Mouse (Mus musculus): ENCODE data around the gene Patl1. TPM values are rescaled to one million over a fixed set of nuclear protein-coding genes. Genes with fewer than 3 reads are reported as not detected.
"Not testable (repeated sequence)": the region's sequence is repeated elsewhere in the genome, so short reads cannot be mapped to it uniquely, and the experiment has no call there.

Patl1 gene
- total and polyA plus RNA-seq, 2 experiments from 2014 or later = 11.9 to 13.4 TPM

GRCm38 (mm10) chr19:11928025-11928748, 16.0 kb downstream of the Patl1 start:
- no peak overlapping the region for H3K9ac ChIP-seq (replicated peaks; ENCODE audit: low read length, poor library complexity, severe bottlenecking)
- TF ChIP-seq CTCF (IDR thresholded peaks at IDR 0.05) = no peak
- no peak overlapping the region for H3K4me3 ChIP-seq (ENCODE audit: low read depth, low read length)
- ATAC-seq (ENCODE audit: low FRiP score) = no peak
- 97% methylated on average over 4 of the region's 4 CpGs for WGBS
- DNase-seq (ENCODE audit: low spot score) = no peak
- no peaks in the 10 kb centered on the region for H3K27me3 ChIP-seq (ENCODE audit: insufficient read depth, low read length)
- no peaks in the 10 kb centered on the region for H3K4me1 ChIP-seq (ENCODE audit: insufficient read depth, low read length)
- H3K36me3 ChIP-seq (ENCODE audit: insufficient read depth, low read length) = peaks cover 57% of the 10 kb centered on the region
- no peak overlapping the region for H3K27ac ChIP-seq (ENCODE audit: low read depth, low read length)
- H3K9me3 ChIP-seq (ENCODE audit: low read length) = no peaks in the 10 kb centered on the region
- no peak overlapping the region for H3K4me2 ChIP-seq (ENCODE audit: low read depth, low read length, poor library complexity, severe bottlenecking)

- not testable (repeated sequence) for H3K4me3 ChIP-seq (ENCODE audit: low read depth, low read length); DNase-seq (ENCODE audit: low spot score); H3K27ac ChIP-seq (ENCODE audit: low read depth, low read length); H3K9ac ChIP-seq (replicated peaks; ENCODE audit: low read length, poor library complexity, severe bottlenecking); H3K4me1 ChIP-seq (ENCODE audit: insufficient read depth, low read length); H3K27me3 ChIP-seq (ENCODE audit: insufficient read depth, low read length); ATAC-seq (ENCODE audit: low FRiP score); H3K4me2 ChIP-seq (ENCODE audit: low read depth, low read length, poor library complexity, severe bottlenecking); H3K9me3 ChIP-seq (ENCODE audit: low read length)
- H3K36me3 ChIP-seq (ENCODE audit: insufficient read depth, low read length) = peaks cover 20% of the 10 kb centered on the region; the same call in 1 of the 2 replicates
- WGBS = 96% methylated on average over 9 of the region's 9 CpGs
Measured at GRCm38 (mm10) chr19:11946460-11946859, 34.3 kb downstream of the Patl1 start.

GRCm38 (mm10) chr19:11949878-11950277, 37.7 kb downstream of the Patl1 start:
- ATAC-seq (ENCODE audit: low FRiP score) = no peak
- H3K36me3 ChIP-seq (ENCODE audit: insufficient read depth, low read length) = no peaks in the 10 kb centered on the region
- H3K9me3 ChIP-seq (ENCODE audit: low read length) = no peaks in the 10 kb centered on the region
- WGBS = 59% methylated on average over 1 of the region's 1 CpGs
- H3K4me1 ChIP-seq (ENCODE audit: insufficient read depth, low read length) = no peaks in the 10 kb centered on the region
- H3K27me3 ChIP-seq (ENCODE audit: insufficient read depth, low read length) = no peaks in the 10 kb centered on the region
- TF ChIP-seq CTCF (IDR thresholded peaks at IDR 0.05) = no peak
- no peak overlapping the region for H3K27ac ChIP-seq (ENCODE audit: low read depth, low read length)
- no peak for DNase-seq (ENCODE audit: low spot score)
- no peak overlapping the region for H3K9ac ChIP-seq (replicated peaks; ENCODE audit: low read length, poor library complexity, severe bottlenecking)
- no peak overlapping the region for H3K4me3 ChIP-seq (ENCODE audit: low read depth, low read length)
- no peak overlapping the region for H3K4me2 ChIP-seq (ENCODE audit: low read depth, low read length, poor library complexity, severe bottlenecking)

- Histone ChIP-seq H3K4me2 (ENCODE audit: low read depth, low read length, poor library complexity, severe bottlenecking) (no peak overlapping the region), H3K27me3 (ENCODE audit: insufficient read depth, low read length) (no peaks in the 10 kb centered on the region), H3K36me3 (ENCODE audit: insufficient read depth, low read length) (no peaks in the 10 kb centered on the region), H3K4me3 (ENCODE audit: low read depth, low read length) (no peak overlapping the region), H3K9ac (replicated peaks; ENCODE audit: low read length, poor library complexity, severe bottlenecking) (no peak overlapping the region), H3K9me3 (ENCODE audit: low read length) (no peaks in the 10 kb centered on the region), H3K27ac (ENCODE audit: low read depth, low read length) (no peak overlapping the region), H3K4me1 (ENCODE audit: insufficient read depth, low read length) (no peaks in the 10 kb centered on the region)
- 81% methylated on average over 7 of the region's 7 CpGs for whole genome bisulfite sequencing
- ATAC-seq (ENCODE audit: low FRiP score) (no peak), DNase-seq (ENCODE audit: low spot score) (no peak)
- TF ChIP-seq CTCF (IDR thresholded peaks at IDR 0.05) = no peak
Measured at GRCm38 (mm10) chr19:11950747-11951146, 38.5 kb downstream of the Patl1 start.

- Histone ChIP-seq H3K9me3 (ENCODE audit: low read length) (no peaks in the 10 kb centered on the region), H3K36me3 (ENCODE audit: insufficient read depth, low read length) (no peaks in the 10 kb centered on the region), H3K4me1 (ENCODE audit: insufficient read depth, low read length) (no peaks in the 10 kb centered on the region), H3K4me2 (ENCODE audit: low read depth, low read length, poor library complexity, severe bottlenecking) (no peak overlapping the region), H3K27ac (ENCODE audit: low read depth, low read length) (no peak overlapping the region), H3K27me3 (ENCODE audit: insufficient read depth, low read length) (no peaks in the 10 kb centered on the region), H3K4me3 (ENCODE audit: low read depth, low read length) (no peak overlapping the region), H3K9ac (replicated peaks; ENCODE audit: low read length, poor library complexity, severe bottlenecking) (no peak overlapping the region)
- peak; percentile 31; the same call in 1 of the 2 replicates for ATAC-seq (ENCODE audit: low FRiP score)
- DNase-seq (ENCODE audit: low spot score) = peak; percentile 9
- peak; percentile 41; the same call in 1 of the 2 replicates for TF ChIP-seq CTCF (IDR thresholded peaks at IDR 0.05)
- 47% methylated on average over 6 of the region's 6 CpGs for WGBS
Measured at GRCm38 (mm10) chr19:11954206-11954605, 42.0 kb downstream of the Patl1 start.

GRCm38 (mm10) chr19:11956636-11957035, 44.4 kb downstream of the Patl1 start:
- Histone ChIP-seq H3K4me2 (ENCODE audit: low read depth, low read length, poor library complexity, severe bottlenecking) (no peak overlapping the region), H3K27me3 (ENCODE audit: insufficient read depth, low read length) (no peaks in the 10 kb centered on the region), H3K9me3 (ENCODE audit: low read length) (no peaks in the 10 kb centered on the region), H3K4me1 (ENCODE audit: insufficient read depth, low read length) (no peaks in the 10 kb centered on the region), H3K4me3 (ENCODE audit: low read depth, low read length) (no peak overlapping the region), H3K27ac (ENCODE audit: low read depth, low read length) (no peak overlapping the region), H3K36me3 (ENCODE audit: insufficient read depth, low read length) (no peaks in the 10 kb centered on the region), H3K9ac (replicated peaks; ENCODE audit: low read length, poor library complexity, severe bottlenecking) (no peak overlapping the region)
- TF ChIP-seq CTCF (IDR thresholded peaks at IDR 0.05) = no peak
- WGBS = 87% methylated on average over 5 of the region's 5 CpGs
- no peak for DNase-seq (ENCODE audit: low spot score)
- ATAC-seq (ENCODE audit: low FRiP score) = no peak
